Mouse (Mus musculus) liver, embryonic 16.5 days (tissue): ENCODE measurements around the gene Ppp1r14b. TPM values are rescaled to one million over a fixed set of nuclear protein-coding genes. Genes with fewer than 3 reads are reported as not detected.

Experiments
- ATAC-seq: fragments of 200-750 bp; cut with Nextera tagmentation; 2 replicates; pipeline ENCODE4 v1.8.0; 2017; ENCODE audit warnings: low read depth, mild to moderate bottlenecking, moderate number of reproducible peaks, moderate library complexity
- H3K27ac ChIP-seq: fragments of 300-500 bp; sonication (generic); 2 replicates; pipeline ENCODE4 v1.5.1; 2014; ENCODE audit warnings: mild to moderate bottlenecking, low read length
- H3K27me3 ChIP-seq: fragments of 300-500 bp; sonication (generic); 2 replicates; pipeline ENCODE4 v1.6.1; 2014; ENCODE audit warnings: low read depth, low read length, mixed read lengths; ENCODE audit not compliant: control insufficient read depth, insufficient read depth
- H3K36me3 ChIP-seq: fragments of 300-500 bp; sonication (generic); 2 replicates; pipeline ENCODE4 v1.6.1; 2014; ENCODE audit warnings: mild to moderate bottlenecking; ENCODE audit not compliant: control insufficient read depth, insufficient read depth
- H3K4me1 ChIP-seq: fragments of 300-500 bp; sonication (generic); 2 replicates; pipeline ENCODE4 v1.6.1; 2014; ENCODE audit warnings: low read depth, low read length, mixed read lengths; ENCODE audit not compliant: control insufficient read depth
- H3K4me2 ChIP-seq: fragments of 300-500 bp; sonication (generic); 2 replicates; pipeline ENCODE4 v1.6.1; 2014; ENCODE audit warnings: low read depth, low read length, mixed read lengths
- H3K4me3 ChIP-seq: fragments of 300-500 bp; sonication (generic); 2 replicates; pipeline ENCODE4 v1.5.1; 2014; ENCODE audit warnings: low read depth, mild to moderate bottlenecking, low read length
- H3K9ac ChIP-seq: fragments of 300-500 bp; sonication (generic); 2 replicates; pipeline ENCODE4 v1.6.1; 2014; ENCODE audit warnings: low read depth, low read length
- H3K9me3 ChIP-seq: fragments of 300-500 bp; sonication (generic); replicated peaks from 2 replicates; pipeline ENCODE4 v1.6.1; 2016; ENCODE audit warnings: low read length; ENCODE audit not compliant: control insufficient read depth
- WGBS: fragments of 180-500 bp; shearing (Covaris S2); extraction: QIAGEN DNeasy Blood & Tissue Kit; methylation state at CpG from one replicate; pipeline ENCODE4 v1.1.7; 2014; ENCODE audit not compliant: insufficient replicate concordance; 5-methylcytosine and 5-hydroxymethylcytosine counted together
- polyA plus RNA-seq: library from polyadenylated mRNA; unstranded; fragments of >200 nt; fragmentation: Nextera tagmentation; extraction: Ambion mirVana; gene quantifications from 2 replicates; pipeline ENCODE4 v1.2.1, GENCODE M21; 2015

The Ppp1r14b gene
- polyA plus RNA-seq, 1 experiment from 2014 or later, result 17.4 TPM

DNA sequence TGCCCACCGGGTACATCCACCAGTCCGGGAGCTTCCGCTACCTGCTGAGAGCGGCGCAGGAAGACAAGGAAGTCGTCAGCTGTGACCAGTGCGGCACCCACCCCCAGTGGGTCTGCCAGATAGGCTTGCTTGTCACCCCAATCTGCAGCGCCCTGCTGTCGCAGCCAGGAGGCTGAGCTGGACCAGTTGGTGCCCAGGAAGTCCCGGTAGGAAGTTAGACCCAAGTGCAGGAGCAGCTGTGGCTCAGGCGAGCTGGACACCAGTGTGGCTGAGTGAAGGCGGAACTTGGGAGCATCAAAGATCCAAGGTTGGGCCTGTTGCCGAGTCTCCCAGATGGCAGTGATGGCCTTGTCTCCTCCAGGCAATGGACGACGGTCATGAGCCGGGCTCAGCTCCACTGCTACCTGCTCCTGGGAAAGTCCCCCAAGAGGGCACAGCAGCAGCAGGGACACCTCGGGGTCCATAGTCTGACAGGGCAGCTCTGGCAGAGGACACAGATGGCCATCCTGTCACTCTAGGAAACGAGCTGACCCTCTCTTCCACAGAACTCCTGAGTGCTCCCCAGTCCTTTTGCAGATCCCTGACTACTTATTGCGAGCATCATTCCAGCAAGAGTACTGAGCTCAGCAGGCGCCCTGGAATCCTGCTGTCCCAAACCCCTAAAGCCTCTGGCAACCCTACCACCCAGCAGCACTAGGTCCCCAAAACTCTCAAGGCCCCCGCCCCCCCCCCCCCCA is 20.7 kb downstream of the Ppp1r14b start:
- peaks cover 34% of the 10 kb centered on the region for H3K4me1 ChIP-seq
- 44% methylated on average over 20 of the region's 21 CpGs for WGBS

DNA sequence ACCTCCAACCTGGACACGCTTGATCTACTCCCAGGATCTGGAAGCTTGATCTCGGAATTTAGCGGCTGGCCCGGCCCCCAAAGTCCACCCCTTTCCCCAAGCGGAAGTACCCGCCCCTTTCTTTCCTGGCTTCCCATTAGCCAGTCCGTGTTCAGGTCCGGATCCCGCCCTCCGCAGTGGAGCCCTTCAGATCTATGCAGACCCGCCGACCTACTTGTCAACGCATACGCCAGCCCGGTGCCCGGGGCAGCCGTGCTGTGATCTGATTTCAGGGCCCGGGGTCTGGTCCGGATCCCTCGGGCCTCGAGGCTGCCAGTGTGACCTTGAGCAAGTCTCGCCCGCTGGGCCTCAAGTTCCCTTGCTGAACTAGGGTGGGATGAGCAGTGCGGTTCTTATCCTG is 21.2 kb downstream of the Ppp1r14b start, which contains the start of the genes Nudt22 and Trpt1:
Gene Nudt22, minus strand, starts transcription at position 112 of the 400 bp plus-strand sequence.
Gene Trpt1, plus strand, starts transcription at position 126 of the 400 bp plus-strand sequence.
- no peaks in the 10 kb centered on the region for H3K27me3 ChIP-seq
- no peaks in the 10 kb centered on the region for H3K9me3 ChIP-seq
- peak within 1 kb of the TSS; percentile 22; the same call in 1 of the 2 replicates for H3K27ac ChIP-seq
- H3K36me3 ChIP-seq, result peaks cover 26% of the 10 kb centered on the region
- H3K9ac ChIP-seq, result peak within 1 kb of the TSS; percentile 64
- WGBS, result under 1% methylated on average over 24 of the region's 24 CpGs
- peaks cover 34% of the 10 kb centered on the region for H3K4me1 ChIP-seq
- peak within 1 kb of the TSS; percentile 89 for H3K4me2 ChIP-seq
- ATAC-seq, result peak; percentile 67
- peak within 1 kb of the TSS; percentile 64 for H3K4me3 ChIP-seq

More for the DNA sequence above, 20.7 kb downstream of the Ppp1r14b start:
- Histone ChIP-seq H3K36me3 (peaks cover 25% of the 10 kb centered on the region), H3K9ac (peak overlapping the region; percentile 64), H3K27me3 (no peaks in the 10 kb centered on the region), H3K9me3 (no peaks in the 10 kb centered on the region), H3K4me3 (peak overlapping the region; percentile 64), H3K4me2 (peak overlapping the region; percentile 89), H3K27ac (peak overlapping the region; percentile 22; the same call in 1 of the 2 replicates)
- no peak for ATAC-seq

DNA sequence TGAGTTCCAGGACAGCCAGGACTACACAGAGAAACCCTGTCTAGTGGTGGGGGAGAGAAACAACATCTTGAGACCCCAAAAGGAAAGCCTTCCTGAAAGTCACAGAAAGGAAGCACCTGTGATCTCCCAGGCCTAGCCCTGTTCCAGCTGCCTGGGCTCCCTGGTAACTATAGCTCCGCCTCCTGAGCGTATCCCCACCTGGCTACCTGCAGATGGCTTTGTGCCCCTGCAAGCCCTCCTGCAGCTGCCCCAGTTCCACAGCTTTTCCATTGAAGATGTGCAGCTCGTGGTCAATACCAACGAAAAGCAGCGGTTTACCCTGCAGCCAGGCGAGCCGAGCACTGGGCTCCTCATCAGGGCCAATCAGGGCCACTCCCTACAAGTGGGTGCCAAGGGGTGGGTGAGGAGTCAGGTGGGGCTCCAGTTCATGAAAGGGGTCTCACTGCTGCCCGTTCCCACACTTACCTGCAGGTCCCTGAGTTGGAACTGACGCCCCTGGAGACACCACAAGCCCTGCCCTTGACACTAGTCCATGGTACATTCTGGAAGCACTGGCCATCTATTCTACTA is 23.0 kb downstream of the Ppp1r14b start:
- no peak overlapping the region for H3K27ac ChIP-seq
- no peaks in the 10 kb centered on the region for H3K27me3 ChIP-seq
- H3K9ac ChIP-seq, result no peak overlapping the region
- no peak overlapping the region for H3K4me2 ChIP-seq
- H3K4me3 ChIP-seq, result no peak overlapping the region
- H3K36me3 ChIP-seq, result peaks cover 41% of the 10 kb centered on the region
- H3K4me1 ChIP-seq, result peaks cover 26% of the 10 kb centered on the region
- no peaks in the 10 kb centered on the region for H3K9me3 ChIP-seq
- WGBS, result 80% methylated on average over 9 of the region's 9 CpGs
- ATAC-seq, result no peak

DNA sequence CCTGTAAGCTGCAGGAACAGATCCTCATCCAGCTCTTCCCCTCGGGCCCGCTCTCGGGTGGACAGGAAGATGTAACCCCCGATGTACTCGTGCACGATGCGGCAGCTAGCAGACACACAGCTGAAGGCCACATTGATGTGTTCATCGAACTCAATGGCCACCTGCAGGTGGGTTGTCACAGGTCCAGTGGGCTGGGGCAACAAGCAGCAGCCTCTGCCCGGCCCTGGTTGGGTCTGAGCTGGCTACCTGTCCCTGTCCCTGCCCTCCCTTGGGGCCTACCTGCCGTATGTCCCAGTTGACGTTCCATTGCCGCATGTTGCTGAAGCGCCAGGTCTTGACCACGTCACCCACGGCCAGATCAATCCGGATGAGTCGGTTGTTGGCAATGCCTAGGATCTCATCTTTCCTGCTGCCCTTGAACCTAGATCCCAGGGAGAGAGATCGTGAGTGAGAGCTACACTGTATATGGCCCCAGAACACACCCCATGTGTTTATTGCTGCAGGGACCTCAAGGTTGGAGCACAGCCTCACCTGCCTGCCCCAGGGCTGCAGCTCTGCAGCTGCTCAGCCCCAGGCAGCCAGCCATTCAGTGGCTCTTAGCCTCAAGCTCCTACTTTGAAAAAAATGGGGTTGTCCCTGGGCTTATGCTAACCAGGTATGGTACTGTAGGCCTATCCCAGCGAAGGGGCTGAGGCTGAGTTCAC is 24.7 kb downstream of the Ppp1r14b start:
- H3K9ac ChIP-seq, result no peak overlapping the region
- no peaks in the 10 kb centered on the region for H3K9me3 ChIP-seq
- peaks cover 18% of the 10 kb centered on the region for H3K4me1 ChIP-seq
- no peak for ATAC-seq
- no peak overlapping the region for H3K4me3 ChIP-seq
- 86% methylated on average over 19 of the region's 19 CpGs for WGBS
- H3K27me3 ChIP-seq, result no peaks in the 10 kb centered on the region
- H3K4me2 ChIP-seq, result no peak overlapping the region
- H3K36me3 ChIP-seq, result peaks cover 43% of the 10 kb centered on the region
- H3K27ac ChIP-seq, result no peak overlapping the region

DNA sequence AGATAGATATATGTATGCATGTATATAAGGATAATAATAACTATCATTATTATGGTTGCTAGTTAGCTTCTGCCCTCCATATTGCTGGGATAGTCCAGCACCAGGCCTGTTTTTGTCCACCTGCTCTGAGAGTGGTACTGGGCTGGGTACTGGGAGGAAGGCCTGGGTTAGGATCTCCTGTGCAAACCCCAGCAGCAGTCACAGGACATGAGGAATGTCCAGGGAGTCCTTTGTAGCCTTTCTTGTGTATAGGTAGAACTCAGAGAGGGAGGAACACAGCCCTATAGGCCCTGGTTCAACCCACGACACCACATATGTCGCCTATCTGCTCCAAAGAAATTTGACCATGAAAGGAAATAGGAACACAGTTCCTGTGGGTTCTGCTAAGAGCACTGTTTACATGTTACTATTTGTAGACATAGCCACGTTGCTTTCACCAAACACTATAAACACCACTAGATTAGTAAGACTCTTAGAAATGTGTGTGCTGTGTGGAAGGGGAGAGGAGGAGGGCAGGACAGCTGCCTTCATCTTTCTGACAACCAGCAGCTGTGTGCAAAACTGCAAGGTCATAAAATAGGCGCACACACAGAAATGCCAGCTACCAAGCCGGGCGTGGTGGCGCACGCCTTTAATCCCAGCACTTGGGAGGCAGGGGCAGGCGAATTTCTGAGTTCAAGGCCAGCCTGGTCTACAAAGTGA is 32.3 kb downstream of the Ppp1r14b start:
- peaks cover 9% of the 10 kb centered on the region for H3K36me3 ChIP-seq
- ATAC-seq, result no peak
- no peak overlapping the region for H3K27ac ChIP-seq
- no peaks in the 10 kb centered on the region for H3K9me3 ChIP-seq
- no peaks in the 10 kb centered on the region for H3K27me3 ChIP-seq
- WGBS, result 83% methylated on average over 9 of the region's 9 CpGs
- H3K9ac ChIP-seq, result no peak overlapping the region
- no peaks in the 10 kb centered on the region for H3K4me1 ChIP-seq
- no peak overlapping the region for H3K4me3 ChIP-seq
- no peak overlapping the region for H3K4me2 ChIP-seq

DNA sequence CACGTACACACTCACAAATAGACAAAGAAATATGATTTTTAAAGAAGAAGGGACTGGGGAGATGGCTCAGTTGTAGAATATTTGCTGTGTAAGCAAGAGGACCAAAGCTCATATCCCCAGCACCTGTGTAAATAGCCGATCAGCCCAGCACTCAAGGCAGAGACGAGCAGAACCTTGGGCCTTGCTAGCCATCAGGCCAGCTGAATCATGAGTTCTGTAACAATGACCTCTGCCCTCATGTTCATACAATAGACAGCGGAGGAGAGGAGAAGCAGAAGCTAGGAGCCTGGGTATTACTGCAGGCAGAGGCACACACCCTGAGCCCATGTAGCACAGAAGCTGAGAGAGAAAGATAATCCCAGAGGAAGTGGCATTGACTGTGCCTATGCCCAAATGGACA is 37.7 kb downstream of the Ppp1r14b start:
- Histone ChIP-seq H3K27me3 (no peaks in the 10 kb centered on the region), H3K27ac (no peak overlapping the region), H3K4me2 (no peak overlapping the region), H3K4me3 (no peak overlapping the region), H3K9ac (no peak overlapping the region), H3K9me3 (no peaks in the 10 kb centered on the region), H3K36me3 (peaks cover 22% of the 10 kb centered on the region), H3K4me1 (peaks cover 8% of the 10 kb centered on the region)
- ATAC-seq, result 0 out of 2 replicates have a peak, but pooled peaks have one; percentile 11
- 67% methylated on average over 4 of the region's 4 CpGs for WGBS

DNA sequence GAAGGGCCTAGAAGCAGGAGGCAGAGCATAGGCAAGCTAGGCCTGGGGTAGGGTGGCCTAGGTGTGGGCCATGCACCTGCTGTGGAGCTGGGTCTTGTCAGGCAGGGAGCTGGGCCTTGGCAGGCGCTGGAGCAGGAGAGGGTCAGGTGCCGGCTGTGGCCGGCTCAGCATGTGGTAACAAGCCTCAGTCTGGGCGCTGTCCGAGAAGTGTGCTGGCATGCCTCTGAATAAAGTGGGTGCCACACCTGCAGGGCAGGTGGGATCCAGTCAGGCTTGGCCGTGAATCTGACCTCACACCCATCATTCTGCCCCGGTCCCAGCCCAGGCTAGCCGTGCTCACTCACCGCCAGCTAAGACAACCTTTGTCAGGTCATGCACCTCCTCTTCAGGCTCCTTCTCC is 39.2 kb downstream of the Ppp1r14b start:
- peaks cover 11% of the 10 kb centered on the region for H3K4me1 ChIP-seq
- no peak for ATAC-seq
- WGBS, result 92% methylated on average over 9 of the region's 9 CpGs
- H3K4me2 ChIP-seq, result no peak overlapping the region
- no peaks in the 10 kb centered on the region for H3K9me3 ChIP-seq
- H3K27ac ChIP-seq, result no peak overlapping the region
- H3K9ac ChIP-seq, result no peak overlapping the region
- no peaks in the 10 kb centered on the region for H3K27me3 ChIP-seq
- no peak overlapping the region for H3K4me3 ChIP-seq
- peaks cover 22% of the 10 kb centered on the region for H3K36me3 ChIP-seq

DNA sequence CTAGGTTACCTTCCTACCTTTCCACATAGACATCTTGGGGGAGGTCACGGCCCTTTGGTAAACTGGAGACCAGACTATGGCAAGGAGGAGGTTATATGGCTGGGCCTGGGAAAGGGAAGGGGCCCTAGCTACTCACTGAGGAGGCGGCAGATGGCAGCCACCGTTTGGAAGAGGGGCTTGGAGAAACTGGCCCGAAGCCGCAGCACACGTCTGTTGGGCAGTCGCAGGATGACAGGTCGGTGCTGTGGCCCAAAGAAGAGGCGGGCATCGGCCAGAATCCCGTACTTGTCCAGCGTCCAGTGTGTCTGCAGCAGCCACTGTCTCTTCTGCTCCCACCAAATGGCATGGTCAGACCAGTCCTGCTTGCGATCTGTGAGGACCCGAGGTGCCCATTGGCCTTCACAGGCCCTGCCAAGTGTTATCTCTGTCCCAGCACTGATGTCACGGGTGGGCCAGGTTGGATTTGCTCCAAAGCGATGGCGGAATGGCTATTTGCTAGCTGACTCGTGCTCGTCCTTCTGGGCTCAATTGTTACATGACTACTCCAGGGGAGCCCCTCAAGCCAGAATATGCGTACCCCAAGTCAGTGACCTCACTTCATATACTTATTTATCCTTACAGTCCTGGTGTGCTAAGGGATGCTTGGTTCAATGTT is 39.8 kb downstream of the Ppp1r14b start:
- no peaks in the 10 kb centered on the region for H3K27me3 ChIP-seq
- no peak overlapping the region for H3K9ac ChIP-seq
- no peak overlapping the region for H3K27ac ChIP-seq
- H3K4me1 ChIP-seq, result peaks cover 11% of the 10 kb centered on the region
- H3K36me3 ChIP-seq, result peaks cover 22% of the 10 kb centered on the region
- WGBS, result 89% methylated on average over 20 of the region's 20 CpGs
- no peaks in the 10 kb centered on the region for H3K9me3 ChIP-seq
- ATAC-seq, result no peak
- no peak overlapping the region for H3K4me3 ChIP-seq
- no peak overlapping the region for H3K4me2 ChIP-seq
